Mouse (Mus musculus): Measurements from ENCODE around the gene Ppara.

Ppara gene

GRCm38 (mm10) chr15:85851656-85852392 lies 117.0 kb downstream of the Ppara start:
- no peak for DNase-seq (ENCODE audit: low spot score)

Data from ovary, postnatal 10 days (tissue).